Mouse (Mus musculus): Measurements from ENCODE around the gene Nfkbiz. TPM values are rescaled to one million over a fixed set of nuclear protein-coding genes. Genes with fewer than 3 reads are reported as not detected.

Nfkbiz gene
- polyA plus RNA-seq, 1 experiment from 2014 or later = 6.4 TPM

DNA sequence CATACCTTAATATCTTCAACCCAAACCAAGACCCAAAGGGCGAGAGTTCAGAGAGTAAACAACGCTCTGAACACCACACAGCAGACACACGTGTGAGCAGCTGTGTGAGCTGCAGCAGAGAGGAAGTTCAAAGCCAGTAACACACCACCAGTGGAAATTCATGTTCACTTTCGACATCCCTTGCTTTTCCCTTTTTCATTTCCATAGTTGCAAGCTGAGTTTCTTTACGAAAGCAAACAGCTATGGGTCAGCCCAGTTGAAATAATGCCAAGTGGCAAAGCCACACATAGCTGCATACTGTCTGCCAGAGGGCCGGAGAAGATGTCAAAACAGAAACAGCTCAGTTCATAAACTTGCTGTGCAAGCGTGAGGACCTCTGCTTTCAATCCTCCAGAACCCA is 39.9 kb downstream of the Nfkbiz start:
- Histone ChIP-seq H3K9me3 (replicated peaks) (no peaks in the 10 kb centered on the region), H3K27me3 (no peaks in the 10 kb centered on the region), H3K4me3 (replicated peaks) (no peak overlapping the region), H3K9ac (no peak overlapping the region), H3K27ac (replicated peaks) (no peak overlapping the region), H3K4me1 (no peaks in the 10 kb centered on the region), H3K4me2 (replicated peaks) (no peak overlapping the region), H3K36me3 (no peaks in the 10 kb centered on the region)
- ATAC-seq (ENCODE audit: insufficient number of reproducible peaks, low FRiP score, low TSS enrichment, low read depth) = no peak
- WGBS = 72% methylated on average over 7 of the region's 7 CpGs

DNA sequence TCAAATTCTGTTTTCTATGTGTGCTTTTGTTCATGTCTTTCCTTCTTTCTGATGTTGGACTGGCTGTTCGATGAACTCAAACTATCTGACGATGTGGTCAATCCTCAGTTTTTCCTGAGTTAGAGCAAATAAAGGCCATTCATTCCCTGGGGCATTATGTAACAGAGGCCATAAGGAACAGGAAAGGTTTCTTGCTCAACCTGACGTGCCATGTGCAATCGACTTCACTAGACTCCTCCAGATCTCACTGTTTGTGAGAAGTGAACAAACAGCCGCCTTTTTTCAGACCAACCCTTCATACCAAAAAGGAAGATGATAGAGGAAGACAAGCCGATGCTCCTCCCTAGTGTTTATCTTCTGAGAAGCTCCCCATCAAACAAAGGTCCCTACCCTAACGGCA is 48.4 kb downstream of the Nfkbiz start:
- Histone ChIP-seq H3K36me3 (no peaks in the 10 kb centered on the region), H3K4me2 (replicated peaks) (no peak overlapping the region), H3K27ac (replicated peaks) (no peak overlapping the region), H3K9me3 (replicated peaks) (no peaks in the 10 kb centered on the region), H3K9ac (no peak overlapping the region), H3K27me3 (no peaks in the 10 kb centered on the region), H3K4me3 (replicated peaks) (no peak overlapping the region), H3K4me1 (no peaks in the 10 kb centered on the region)
- no peak for ATAC-seq (ENCODE audit: insufficient number of reproducible peaks, low FRiP score, low TSS enrichment, low read depth)
- 82% methylated on average over 7 of the region's 7 CpGs for WGBS

- Histone ChIP-seq H3K27ac (replicated peaks) (no peak overlapping the region), H3K9ac (no peak overlapping the region), H3K27me3 (no peaks in the 10 kb centered on the region), H3K4me2 (replicated peaks) (no peak overlapping the region), H3K36me3 (no peaks in the 10 kb centered on the region), H3K4me3 (replicated peaks) (no peak overlapping the region), H3K9me3 (replicated peaks) (no peaks in the 10 kb centered on the region), H3K4me1 (no peaks in the 10 kb centered on the region)
- WGBS = 50% methylated on average over 1 of the region's 1 CpGs
- no peak for ATAC-seq (ENCODE audit: insufficient number of reproducible peaks, low FRiP score, low TSS enrichment, low read depth)
These were observed 49.4 kb downstream of the Nfkbiz start for GRCm38 (mm10) chr16:55789291-55789690.

GRCm38 (mm10) chr16:55788671-55789070 is 50.0 kb downstream of the Nfkbiz start:
- no peak overlapping the region for H3K4me3 ChIP-seq (replicated peaks)
- no peaks in the 10 kb centered on the region for H3K9me3 ChIP-seq (replicated peaks)
- no peak overlapping the region for H3K9ac ChIP-seq
- H3K4me2 ChIP-seq (replicated peaks) = no peak overlapping the region
- ATAC-seq (ENCODE audit: insufficient number of reproducible peaks, low FRiP score, low TSS enrichment, low read depth) = no peak
- H3K27ac ChIP-seq (replicated peaks) = no peak overlapping the region
- WGBS = 74% methylated on average over 5 of the region's 5 CpGs
- no peaks in the 10 kb centered on the region for H3K27me3 ChIP-seq
- no peaks in the 10 kb centered on the region for H3K4me1 ChIP-seq
- H3K36me3 ChIP-seq = no peaks in the 10 kb centered on the region

DNA sequence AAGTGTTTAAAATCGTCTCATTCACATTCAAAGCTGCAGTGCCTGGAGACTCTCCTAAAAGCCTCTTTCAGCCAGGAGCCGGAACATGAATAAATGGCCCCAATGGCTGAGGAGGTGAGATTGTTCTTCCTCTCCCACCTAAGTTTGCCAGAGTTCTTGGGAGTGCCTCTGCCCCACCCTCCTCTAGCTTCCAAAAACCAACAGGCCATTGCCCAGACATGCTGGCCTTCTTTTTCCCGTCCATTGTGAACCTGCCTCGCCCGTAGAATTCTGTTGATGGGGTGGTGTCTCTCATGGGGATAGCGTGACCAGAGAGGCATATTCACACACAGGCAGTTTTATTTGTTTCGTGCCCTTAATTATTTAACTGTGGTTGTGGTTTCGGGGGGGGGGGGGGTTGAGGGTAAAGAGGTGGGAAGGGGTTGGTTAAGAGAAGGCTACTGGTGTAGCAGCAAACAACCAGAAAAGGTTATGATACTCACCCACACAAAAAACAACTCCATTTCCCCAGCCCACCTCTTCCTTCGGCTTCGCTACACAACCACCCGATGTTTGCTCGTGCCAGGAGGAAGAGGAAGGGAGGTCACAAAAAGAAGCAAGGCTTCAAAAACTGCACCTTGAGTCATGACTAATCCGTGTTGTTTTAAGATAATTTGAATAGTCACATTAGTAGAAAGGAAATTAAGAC is 51.2 kb downstream of the Nfkbiz start:
- 69% methylated on average over 13 of the region's 13 CpGs for WGBS
- Histone ChIP-seq H3K9ac (no peak overlapping the region), H3K4me1 (no peaks in the 10 kb centered on the region), H3K36me3 (no peaks in the 10 kb centered on the region), H3K27me3 (no peaks in the 10 kb centered on the region), H3K9me3 (replicated peaks) (no peaks in the 10 kb centered on the region), H3K27ac (replicated peaks) (no peak overlapping the region), H3K4me2 (replicated peaks) (no peak overlapping the region), H3K4me3 (replicated peaks) (no peak overlapping the region)
- ATAC-seq (ENCODE audit: insufficient number of reproducible peaks, low FRiP score, low TSS enrichment, low read depth) = no peak

DNA sequence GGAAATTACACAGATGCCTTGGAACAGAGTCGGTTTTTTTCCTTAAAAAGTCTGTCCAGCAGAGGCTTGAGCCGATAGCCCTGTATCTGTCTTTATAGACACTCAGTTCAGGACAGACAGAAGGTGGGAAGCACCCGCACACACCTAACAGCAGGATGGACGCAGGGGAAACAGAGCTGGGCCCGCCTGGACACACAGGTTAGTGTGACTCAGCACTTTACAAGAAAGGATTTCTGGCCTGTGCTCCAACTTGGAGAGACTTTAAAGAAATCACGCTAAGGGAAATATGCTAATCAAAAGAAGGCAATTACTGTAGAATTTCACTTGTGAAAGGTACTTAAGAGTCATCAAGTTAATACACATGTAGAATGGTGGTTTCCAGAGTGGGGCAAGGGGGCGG is 54.3 kb downstream of the Nfkbiz start:
- Histone ChIP-seq H3K36me3 (no peaks in the 10 kb centered on the region), H3K27me3 (no peaks in the 10 kb centered on the region), H3K9me3 (replicated peaks) (no peaks in the 10 kb centered on the region), H3K9ac (no peak overlapping the region), H3K4me2 (replicated peaks) (no peak overlapping the region), H3K4me3 (replicated peaks) (no peak overlapping the region), H3K4me1 (no peaks in the 10 kb centered on the region), H3K27ac (replicated peaks) (no peak overlapping the region)
- no peak for ATAC-seq (ENCODE audit: insufficient number of reproducible peaks, low FRiP score, low TSS enrichment, low read depth)
- WGBS = 72% methylated on average over 7 of the region's 7 CpGs

- Histone ChIP-seq H3K27me3 (no peaks in the 10 kb centered on the region), H3K36me3 (no peaks in the 10 kb centered on the region), H3K4me1 (no peaks in the 10 kb centered on the region), H3K27ac (replicated peaks) (no peak overlapping the region), H3K4me2 (replicated peaks) (no peak overlapping the region), H3K4me3 (replicated peaks) (no peak overlapping the region), H3K9me3 (replicated peaks) (no peaks in the 10 kb centered on the region), H3K9ac (no peak overlapping the region)
- ATAC-seq (ENCODE audit: insufficient number of reproducible peaks, low FRiP score, low TSS enrichment, low read depth) = no peak
- WGBS = 76% methylated on average over 3 of the region's 3 CpGs
These were observed 54.8 kb downstream of the Nfkbiz start for GRCm38 (mm10) chr16:55783923-55784322.

DNA sequence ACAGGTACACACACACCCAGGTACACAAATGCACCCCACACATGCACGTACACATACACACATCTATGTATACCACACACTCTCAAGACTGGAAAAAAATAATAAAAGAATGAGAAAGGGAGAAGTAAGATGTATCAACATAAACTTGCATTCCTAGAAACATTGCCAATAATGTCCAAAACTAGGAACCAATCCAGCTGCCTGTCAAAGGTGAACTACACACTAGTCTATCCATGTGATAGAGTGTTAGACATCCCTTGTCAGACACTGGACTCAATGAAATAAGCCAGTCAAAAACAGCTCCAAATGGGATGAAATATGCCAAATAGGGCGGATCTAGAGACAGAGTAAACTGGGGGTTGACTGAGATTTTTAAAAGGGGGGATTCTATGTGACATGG is 55.8 kb downstream of the Nfkbiz start:
- Histone ChIP-seq H3K4me3 (replicated peaks) (no peak overlapping the region), H3K4me2 (replicated peaks) (no peak overlapping the region), H3K4me1 (no peaks in the 10 kb centered on the region), H3K27me3 (no peaks in the 10 kb centered on the region), H3K9me3 (replicated peaks) (no peaks in the 10 kb centered on the region), H3K27ac (replicated peaks) (no peak overlapping the region), H3K36me3 (no peaks in the 10 kb centered on the region), H3K9ac (no peak overlapping the region)
- no peak for ATAC-seq (ENCODE audit: insufficient number of reproducible peaks, low FRiP score, low TSS enrichment, low read depth)
- WGBS = 92% methylated on average over 2 of the region's 2 CpGs

GRCm38 (mm10) chr16:55781809-55782208 is 56.9 kb downstream of the Nfkbiz start:
- H3K27me3 ChIP-seq = no peaks in the 10 kb centered on the region
- 67% methylated on average over 5 of the region's 5 CpGs for WGBS
- no peak overlapping the region for H3K27ac ChIP-seq (replicated peaks)
- H3K4me3 ChIP-seq (replicated peaks) = no peak overlapping the region
- H3K4me2 ChIP-seq (replicated peaks) = no peak overlapping the region
- no peak overlapping the region for H3K9ac ChIP-seq
- no peaks in the 10 kb centered on the region for H3K36me3 ChIP-seq
- no peaks in the 10 kb centered on the region for H3K4me1 ChIP-seq
- no peak for ATAC-seq (ENCODE audit: insufficient number of reproducible peaks, low FRiP score, low TSS enrichment, low read depth)
- no peaks in the 10 kb centered on the region for H3K9me3 ChIP-seq (replicated peaks)

GRCm38 (mm10) chr16:55780958-55781558 is 57.6 kb downstream of the Nfkbiz start:
- WGBS = 28% methylated on average over 5 of the region's 5 CpGs
- ATAC-seq (ENCODE audit: insufficient number of reproducible peaks, low FRiP score, low TSS enrichment, low read depth) = no peak

GRCm38 (mm10) chr16:55776329-55776728 is 62.4 kb downstream of the Nfkbiz start:
- ATAC-seq (ENCODE audit: insufficient number of reproducible peaks, low FRiP score, low TSS enrichment, low read depth) = no peak
- no peaks in the 10 kb centered on the region for H3K9me3 ChIP-seq (replicated peaks)

More at GRCm38 (mm10) chr16:55780958-55781558, 57.6 kb downstream of the Nfkbiz start:
- no peaks in the 10 kb centered on the region for H3K9me3 ChIP-seq (replicated peaks)
- H3K4me3 ChIP-seq (replicated peaks) = no peak overlapping the region
- no peaks in the 10 kb centered on the region for H3K27me3 ChIP-seq
- H3K9ac ChIP-seq = no peak overlapping the region
- H3K4me1 ChIP-seq = no peaks in the 10 kb centered on the region
- H3K4me2 ChIP-seq (replicated peaks) = no peak overlapping the region
- H3K27ac ChIP-seq (replicated peaks) = no peak overlapping the region
- H3K36me3 ChIP-seq = no peaks in the 10 kb centered on the region

DNA sequence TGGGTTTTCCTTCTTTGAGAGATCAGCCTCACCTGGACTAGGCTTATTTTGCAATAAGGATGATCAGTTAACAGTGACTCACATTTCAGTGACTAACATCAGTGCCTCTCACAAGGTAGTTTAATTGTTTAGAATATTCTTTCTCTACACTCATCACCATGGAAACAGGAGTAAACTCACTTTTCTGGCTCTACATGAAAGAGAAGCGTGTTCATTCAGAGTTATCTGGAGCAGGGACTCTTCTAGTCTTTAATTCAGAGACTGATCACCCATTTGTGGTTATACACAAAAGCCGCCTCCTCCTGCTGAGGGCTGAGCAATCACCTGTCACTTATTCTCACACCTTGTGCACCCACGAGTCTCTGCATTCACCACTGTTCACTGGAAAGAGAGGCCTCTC is 68.5 kb downstream of the Nfkbiz start:
- Histone ChIP-seq H3K36me3 (no peaks in the 10 kb centered on the region), H3K9ac (no peak overlapping the region), H3K9me3 (replicated peaks) (no peaks in the 10 kb centered on the region), H3K27me3 (no peaks in the 10 kb centered on the region), H3K4me3 (replicated peaks) (no peak overlapping the region), H3K4me1 (no peaks in the 10 kb centered on the region), H3K4me2 (replicated peaks) (no peak overlapping the region), H3K27ac (replicated peaks) (no peak overlapping the region)
- no peak for ATAC-seq (ENCODE audit: insufficient number of reproducible peaks, low FRiP score, low TSS enrichment, low read depth)
- 55% methylated on average over 3 of the region's 3 CpGs for WGBS

More at GRCm38 (mm10) chr16:55776329-55776728, 62.4 kb downstream of the Nfkbiz start:
- H3K27me3 ChIP-seq = no peaks in the 10 kb centered on the region
- no peak overlapping the region for H3K27ac ChIP-seq (replicated peaks)
- H3K9ac ChIP-seq = no peak overlapping the region
- H3K4me1 ChIP-seq = no peaks in the 10 kb centered on the region
- H3K36me3 ChIP-seq = no peaks in the 10 kb centered on the region
- H3K4me2 ChIP-seq (replicated peaks) = no peak overlapping the region
- no peak overlapping the region for H3K4me3 ChIP-seq (replicated peaks)
- 80% methylated on average over 11 of the region's 11 CpGs for WGBS
